Mouse (Mus musculus): ENCODE measurements at regions not wholly inside any gene's neighbourhood (a gene's known extent, or its start where the extent isn't known, plus 50 kb on each side); places are given as distances from the start of the nearest gene placed in this dataset.

DNA sequence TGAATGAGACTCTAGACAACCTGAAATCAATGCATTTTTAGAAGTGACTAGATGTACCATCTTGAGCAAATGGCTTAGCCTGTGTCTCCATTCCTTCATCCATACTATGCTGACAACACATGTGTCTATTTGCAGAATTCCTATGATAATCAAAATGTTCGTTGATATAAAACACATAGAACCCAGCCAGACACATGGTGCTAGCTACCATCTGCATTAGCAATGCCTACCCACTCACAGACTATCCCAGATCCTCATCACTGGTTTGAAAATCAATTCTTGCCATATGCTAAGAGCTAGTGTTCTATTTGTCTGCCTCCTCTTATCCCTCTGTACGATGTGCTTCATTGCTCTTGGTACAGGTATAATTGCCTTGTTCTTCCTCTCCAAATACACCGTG is 464.0 kb upstream of the Gm26657 start:
- Histone ChIP-seq H3K4me2 (ENCODE audit: low read length) (no peak overlapping the region), H3K9ac (ENCODE audit: low read depth, low read length) (no peak overlapping the region), H3K4me3 (ENCODE audit: low read length) (no peak overlapping the region), H3K4me1 (ENCODE audit: control insufficient read depth, insufficient read depth, low read depth, low read length) (no peaks in the 10 kb centered on the region), H3K9me3 (ENCODE audit: control insufficient read depth, low read length) (no peaks in the 10 kb centered on the region), H3K27ac (ENCODE audit: low read depth, low read length) (no peak overlapping the region), H3K27me3 (replicated peaks; ENCODE audit: control insufficient read depth, insufficient read depth, low read length) (no peaks in the 10 kb centered on the region), H3K36me3 (ENCODE audit: control insufficient read depth, insufficient read depth, low read length) (no peaks in the 10 kb centered on the region)
- ATAC-seq, result no peak
- 68% methylated on average over 3 of the region's 3 CpGs for WGBS

DNA sequence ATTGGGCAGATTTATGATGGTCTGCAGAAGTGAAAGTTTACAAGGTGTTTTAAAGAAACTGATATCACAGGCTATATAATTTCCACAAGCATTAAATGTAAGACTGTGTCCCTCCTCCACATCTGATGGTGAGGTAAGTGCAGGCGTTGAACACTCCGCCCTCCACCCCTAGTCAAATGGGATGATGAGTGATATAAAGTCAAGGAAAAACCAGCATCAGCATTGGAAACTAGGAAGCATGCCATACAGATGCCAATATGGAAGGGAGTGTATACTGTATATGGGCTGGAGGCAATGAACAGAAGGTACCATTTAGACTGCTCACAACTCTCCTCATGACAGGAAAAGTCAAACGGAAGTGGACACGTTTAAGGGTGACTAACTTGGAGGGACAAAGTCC is 468.5 kb upstream of the Gm26657 start:
- Histone ChIP-seq H3K36me3 (ENCODE audit: control insufficient read depth, insufficient read depth, low read length) (no peaks in the 10 kb centered on the region), H3K9ac (ENCODE audit: low read depth, low read length) (no peak overlapping the region), H3K4me1 (ENCODE audit: control insufficient read depth, insufficient read depth, low read depth, low read length) (no peaks in the 10 kb centered on the region), H3K9me3 (ENCODE audit: control insufficient read depth, low read length) (no peaks in the 10 kb centered on the region), H3K4me2 (ENCODE audit: low read length) (no peak overlapping the region), H3K27me3 (replicated peaks; ENCODE audit: control insufficient read depth, insufficient read depth, low read length) (no peaks in the 10 kb centered on the region; the same call in 1 of the 2 replicates), H3K4me3 (ENCODE audit: low read length) (no peak overlapping the region), H3K27ac (ENCODE audit: low read depth, low read length) (no peak overlapping the region)
- ATAC-seq, result no peak
- WGBS, result 97% methylated on average over 4 of the region's 4 CpGs

DNA sequence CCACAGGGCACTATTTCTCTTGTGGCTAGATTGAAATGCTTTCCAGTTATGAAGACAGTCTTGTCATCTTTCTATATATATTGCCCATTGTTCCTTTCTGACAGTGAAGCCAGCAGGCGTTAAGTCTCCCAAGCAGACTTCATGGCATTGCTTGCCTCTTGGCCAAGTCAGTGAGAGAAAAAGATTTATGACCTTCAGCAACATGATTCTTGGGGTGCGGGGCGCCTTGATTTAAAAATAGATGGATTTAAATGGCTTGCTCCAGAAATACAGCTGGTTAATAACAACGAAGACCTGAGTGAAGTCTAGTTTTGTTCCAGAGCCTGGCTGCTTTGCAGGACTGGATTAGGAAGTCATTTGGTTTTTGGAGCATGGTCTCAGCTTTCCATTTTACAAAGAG is 475.2 kb upstream of the Gm26657 start:
- H3K4me1 ChIP-seq (ENCODE audit: control insufficient read depth, insufficient read depth, low read depth, low read length), result no peaks in the 10 kb centered on the region
- 81% methylated on average over 4 of the region's 4 CpGs for WGBS

DNA sequence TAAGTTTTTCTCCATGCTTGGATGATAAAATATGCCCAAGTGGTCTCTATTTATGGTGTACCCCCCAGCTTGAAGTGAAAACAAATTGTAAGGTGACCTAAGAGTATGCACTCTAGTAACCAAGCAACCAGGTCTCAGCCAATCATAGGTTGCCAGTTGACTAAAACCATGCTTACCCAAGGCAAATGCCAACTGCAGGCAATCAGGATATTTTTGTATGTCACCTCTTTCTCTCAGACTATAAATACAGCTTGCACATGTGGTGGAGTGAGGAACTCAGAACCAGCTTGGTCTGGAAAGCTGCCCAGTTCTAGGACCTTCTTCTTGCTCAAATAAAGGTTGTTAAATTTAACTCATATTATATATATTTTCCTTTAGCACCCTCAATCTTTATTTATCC is 476.0 kb upstream of the Gm26657 start:
- Histone ChIP-seq H3K36me3 (ENCODE audit: control insufficient read depth, insufficient read depth, low read length) (no peaks in the 10 kb centered on the region), H3K4me1 (ENCODE audit: control insufficient read depth, insufficient read depth, low read depth, low read length) (no peaks in the 10 kb centered on the region), H3K9ac (ENCODE audit: low read depth, low read length) (no peak overlapping the region), H3K9me3 (ENCODE audit: control insufficient read depth, low read length) (0 out of 2 replicates have a peak, but pooled peaks cover 2% of the 10 kb centered on the region), H3K27me3 (replicated peaks; ENCODE audit: control insufficient read depth, insufficient read depth, low read length) (no peaks in the 10 kb centered on the region), H3K27ac (ENCODE audit: low read depth, low read length) (no peak overlapping the region), H3K4me2 (ENCODE audit: low read length) (no peak overlapping the region), H3K4me3 (ENCODE audit: low read length) (no peak overlapping the region)
- no peak for ATAC-seq

More for the DNA sequence above, 475.2 kb upstream of the Gm26657 start:
- Histone ChIP-seq H3K9ac (ENCODE audit: low read depth, low read length) (no peak overlapping the region), H3K27me3 (replicated peaks; ENCODE audit: control insufficient read depth, insufficient read depth, low read length) (no peaks in the 10 kb centered on the region; the same call in 1 of the 2 replicates), H3K4me3 (ENCODE audit: low read length) (no peak overlapping the region), H3K9me3 (ENCODE audit: control insufficient read depth, low read length) (0 out of 2 replicates have a peak, but pooled peaks cover 2% of the 10 kb centered on the region), H3K36me3 (ENCODE audit: control insufficient read depth, insufficient read depth, low read length) (no peaks in the 10 kb centered on the region), H3K4me2 (ENCODE audit: low read length) (no peak overlapping the region), H3K27ac (ENCODE audit: low read depth, low read length) (no peak overlapping the region)
- no peak for ATAC-seq

DNA sequence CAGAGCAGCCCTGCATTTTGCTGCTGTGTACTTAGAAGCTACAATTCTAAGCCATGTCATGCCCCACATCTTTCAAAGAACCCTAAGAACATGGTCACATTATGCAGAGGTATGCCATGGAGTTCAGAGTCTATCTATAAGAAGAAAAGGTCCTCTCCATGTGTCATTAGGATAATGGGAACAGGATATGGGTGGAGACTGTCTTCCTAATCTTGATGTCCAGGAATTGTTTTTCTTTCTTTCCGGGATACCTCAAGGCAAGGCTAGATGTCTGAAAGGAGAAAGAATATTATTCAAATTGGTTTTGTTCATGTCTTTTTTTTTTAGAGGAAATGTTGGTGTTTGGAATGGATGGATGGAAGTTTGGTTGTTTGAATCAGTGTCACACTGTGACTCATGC is 477.3 kb upstream of the Gm26657 start:
- Histone ChIP-seq H3K9ac (ENCODE audit: low read depth, low read length) (no peak overlapping the region), H3K9me3 (ENCODE audit: control insufficient read depth, low read length) (0 out of 2 replicates have a peak, but pooled peaks cover 2% of the 10 kb centered on the region), H3K27me3 (replicated peaks; ENCODE audit: control insufficient read depth, insufficient read depth, low read length) (no peaks in the 10 kb centered on the region), H3K4me2 (ENCODE audit: low read length) (no peak overlapping the region), H3K27ac (ENCODE audit: low read depth, low read length) (no peak overlapping the region), H3K36me3 (ENCODE audit: control insufficient read depth, insufficient read depth, low read length) (no peaks in the 10 kb centered on the region), H3K4me1 (ENCODE audit: control insufficient read depth, insufficient read depth, low read depth, low read length) (no peaks in the 10 kb centered on the region), H3K4me3 (ENCODE audit: low read length) (no peak overlapping the region)
- no peak for ATAC-seq
- 90% methylated on average over 1 of the region's 1 CpGs for WGBS

DNA sequence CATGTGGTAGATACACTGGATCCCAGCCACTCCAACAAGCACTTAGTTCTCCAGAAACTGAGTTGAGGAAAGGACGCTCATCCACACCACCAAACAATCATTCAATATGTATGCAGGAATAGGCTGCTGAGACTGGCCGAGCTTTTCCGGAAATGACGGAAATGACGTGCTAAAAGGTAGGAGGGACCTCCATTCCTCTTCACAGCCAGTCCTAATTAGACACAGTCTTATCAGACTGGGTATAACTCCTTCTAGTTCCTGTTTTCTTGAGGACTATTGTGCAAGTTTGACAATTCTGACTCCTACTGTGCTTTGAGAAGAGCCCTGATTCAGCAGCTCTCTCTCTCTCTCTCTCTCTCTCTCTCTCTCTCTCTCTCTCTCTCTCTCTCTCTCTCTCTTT is 477.9 kb upstream of the Gm26657 start:
- 0 out of 2 replicates have a peak, but pooled peaks cover 2% of the 10 kb centered on the region for H3K9me3 ChIP-seq (ENCODE audit: control insufficient read depth, low read length)
- whole genome bisulfite sequencing, result 88% methylated on average over 5 of the region's 5 CpGs
- ATAC-seq, result no peak
- H3K36me3 ChIP-seq (ENCODE audit: control insufficient read depth, insufficient read depth, low read length), result no peaks in the 10 kb centered on the region
- no peak overlapping the region for H3K4me2 ChIP-seq (ENCODE audit: low read length)
- no peak overlapping the region for H3K9ac ChIP-seq (ENCODE audit: low read depth, low read length)
- no peaks in the 10 kb centered on the region for H3K4me1 ChIP-seq (ENCODE audit: control insufficient read depth, insufficient read depth, low read depth, low read length)
- H3K4me3 ChIP-seq (ENCODE audit: low read length), result no peak overlapping the region
- H3K27ac ChIP-seq (ENCODE audit: low read depth, low read length), result no peak overlapping the region
- H3K27me3 ChIP-seq (replicated peaks; ENCODE audit: control insufficient read depth, insufficient read depth, low read length), result no peaks in the 10 kb centered on the region

DNA sequence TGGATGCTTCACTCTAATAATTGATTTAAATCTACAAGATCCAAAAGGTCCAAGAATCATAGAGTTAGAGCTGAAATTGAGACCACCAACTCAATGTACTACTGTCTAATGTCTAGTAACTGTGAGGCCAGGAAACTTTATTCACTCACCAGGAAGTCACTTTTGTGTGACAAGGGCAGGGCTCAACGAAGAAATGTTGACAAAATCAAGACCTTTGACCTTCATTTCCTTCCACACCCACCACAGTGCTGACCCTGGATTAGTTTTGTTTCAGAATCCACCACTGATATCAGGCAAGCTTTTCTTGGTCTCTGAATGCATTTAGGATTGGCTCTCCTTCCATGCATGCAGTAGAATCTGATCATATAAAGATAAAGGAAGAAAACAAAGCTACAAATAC is 487.5 kb upstream of the Gm26657 start:
- no peak for ATAC-seq
- Histone ChIP-seq H3K27me3 (replicated peaks; ENCODE audit: control insufficient read depth, insufficient read depth, low read length) (no peaks in the 10 kb centered on the region; the same call in 1 of the 2 replicates), H3K4me1 (ENCODE audit: control insufficient read depth, insufficient read depth, low read depth, low read length) (no peaks in the 10 kb centered on the region), H3K4me3 (ENCODE audit: low read length) (no peak overlapping the region), H3K9ac (ENCODE audit: low read depth, low read length) (no peak overlapping the region), H3K9me3 (ENCODE audit: control insufficient read depth, low read length) (no peaks in the 10 kb centered on the region), H3K36me3 (ENCODE audit: control insufficient read depth, insufficient read depth, low read length) (no peaks in the 10 kb centered on the region), H3K4me2 (ENCODE audit: low read length) (no peak overlapping the region), H3K27ac (ENCODE audit: low read depth, low read length) (no peak overlapping the region)
- WGBS, result 68% methylated on average over 1 of the region's 1 CpGs

DNA sequence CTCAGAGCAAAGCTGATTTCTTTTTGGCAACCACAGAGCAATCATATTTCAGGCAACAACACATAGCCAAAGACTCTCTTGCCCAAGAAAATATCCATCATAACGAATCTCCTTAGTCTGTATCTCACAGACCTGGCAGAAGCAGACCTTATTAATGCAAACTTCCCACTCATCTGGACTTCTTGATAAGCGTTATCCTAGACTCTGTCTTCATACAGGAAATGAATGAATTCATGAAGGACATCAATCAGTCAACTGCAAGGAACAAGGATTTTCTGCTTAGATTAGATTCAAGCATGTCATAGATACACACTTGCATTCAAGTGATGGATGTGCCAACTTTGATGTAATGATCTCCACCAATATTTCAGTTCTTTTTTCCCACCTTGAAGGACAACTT is 488.1 kb upstream of the Gm26657 start:
- Histone ChIP-seq H3K9ac (ENCODE audit: low read depth, low read length) (no peak overlapping the region), H3K4me3 (ENCODE audit: low read length) (no peak overlapping the region), H3K27ac (ENCODE audit: low read depth, low read length) (no peak overlapping the region), H3K4me2 (ENCODE audit: low read length) (no peak overlapping the region), H3K4me1 (ENCODE audit: control insufficient read depth, insufficient read depth, low read depth, low read length) (no peaks in the 10 kb centered on the region), H3K9me3 (ENCODE audit: control insufficient read depth, low read length) (no peaks in the 10 kb centered on the region), H3K36me3 (ENCODE audit: control insufficient read depth, insufficient read depth, low read length) (no peaks in the 10 kb centered on the region), H3K27me3 (replicated peaks; ENCODE audit: control insufficient read depth, insufficient read depth, low read length) (no peaks in the 10 kb centered on the region; the same call in 1 of the 2 replicates)
- 81% methylated on average over 2 of the region's 2 CpGs for WGBS
- ATAC-seq, result no peak

DNA sequence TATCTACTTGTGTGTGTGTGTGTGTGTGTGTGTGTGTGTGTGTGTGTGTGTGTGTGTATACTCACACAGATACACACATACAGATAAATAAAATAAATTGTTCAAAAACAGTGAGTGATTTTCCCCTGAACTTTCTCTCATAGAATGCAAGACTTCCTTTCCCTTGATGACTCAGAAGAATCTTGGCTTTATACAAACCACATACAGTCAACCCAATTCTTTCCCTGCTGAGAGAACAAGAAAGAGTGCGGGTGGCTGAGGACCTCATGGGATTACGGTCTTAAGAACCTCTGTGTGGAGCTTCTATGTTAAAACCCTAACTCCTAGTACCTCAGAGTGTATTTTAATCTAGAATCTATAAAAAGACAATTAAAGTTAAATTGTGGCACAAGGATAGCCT is 489.3 kb upstream of the Gm26657 start:
- Histone ChIP-seq H3K27me3 (replicated peaks; ENCODE audit: control insufficient read depth, insufficient read depth, low read length) (no peaks in the 10 kb centered on the region; the same call in 1 of the 2 replicates), H3K27ac (ENCODE audit: low read depth, low read length) (no peak overlapping the region), H3K9ac (ENCODE audit: low read depth, low read length) (no peak overlapping the region), H3K4me1 (ENCODE audit: control insufficient read depth, insufficient read depth, low read depth, low read length) (no peaks in the 10 kb centered on the region), H3K9me3 (ENCODE audit: control insufficient read depth, low read length) (no peaks in the 10 kb centered on the region), H3K4me2 (ENCODE audit: low read length) (no peak overlapping the region), H3K36me3 (ENCODE audit: control insufficient read depth, insufficient read depth, low read length) (no peaks in the 10 kb centered on the region), H3K4me3 (ENCODE audit: low read length) (no peak overlapping the region)
- whole genome bisulfite sequencing, result 88% methylated on average over 2 of the region's 2 CpGs
- ATAC-seq, result no peak

DNA sequence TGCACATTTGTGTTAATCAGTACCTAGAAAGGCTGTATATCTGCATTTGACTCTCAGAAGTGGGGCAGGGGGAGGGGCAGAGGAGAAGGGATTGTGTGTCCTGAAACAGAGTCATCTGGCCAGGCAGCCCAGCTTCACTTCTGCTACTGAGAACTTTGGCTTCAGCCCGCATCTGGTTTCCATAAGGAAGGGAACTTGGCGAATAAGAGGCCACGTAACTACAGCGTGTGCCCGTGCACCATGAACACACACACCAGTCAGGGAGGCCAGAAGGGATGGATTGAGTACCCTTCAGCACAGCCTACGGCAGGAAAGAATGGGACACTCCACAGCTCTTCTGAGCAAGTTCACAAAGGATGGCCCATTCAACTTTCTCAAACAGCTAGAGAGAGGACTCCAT is 496.0 kb upstream of the Gm26657 start:
- Histone ChIP-seq H3K4me1 (ENCODE audit: control insufficient read depth, insufficient read depth, low read depth, low read length) (no peaks in the 10 kb centered on the region), H3K9me3 (ENCODE audit: control insufficient read depth, low read length) (no peaks in the 10 kb centered on the region), H3K27me3 (replicated peaks; ENCODE audit: control insufficient read depth, insufficient read depth, low read length) (no peaks in the 10 kb centered on the region), H3K4me3 (ENCODE audit: low read length) (no peak overlapping the region), H3K4me2 (ENCODE audit: low read length) (no peak overlapping the region), H3K9ac (ENCODE audit: low read depth, low read length) (no peak overlapping the region), H3K36me3 (ENCODE audit: control insufficient read depth, insufficient read depth, low read length) (no peaks in the 10 kb centered on the region), H3K27ac (ENCODE audit: low read depth, low read length) (no peak overlapping the region)
- no peak for ATAC-seq
- 86% methylated on average over 6 of the region's 6 CpGs for WGBS

All from hindbrain, embryonic 16.5 days (tissue).